Mouse (Mus musculus): Measurements from ENCODE around the gene Atp13a1. TPM values are rescaled to one million over a fixed set of nuclear protein-coding genes. Genes with fewer than 3 reads are reported as not detected.

Atp13a1 gene
- total and polyA plus RNA-seq, 3 experiments, result 36.6 to 53.3 (median 51.0) TPM

DNA sequence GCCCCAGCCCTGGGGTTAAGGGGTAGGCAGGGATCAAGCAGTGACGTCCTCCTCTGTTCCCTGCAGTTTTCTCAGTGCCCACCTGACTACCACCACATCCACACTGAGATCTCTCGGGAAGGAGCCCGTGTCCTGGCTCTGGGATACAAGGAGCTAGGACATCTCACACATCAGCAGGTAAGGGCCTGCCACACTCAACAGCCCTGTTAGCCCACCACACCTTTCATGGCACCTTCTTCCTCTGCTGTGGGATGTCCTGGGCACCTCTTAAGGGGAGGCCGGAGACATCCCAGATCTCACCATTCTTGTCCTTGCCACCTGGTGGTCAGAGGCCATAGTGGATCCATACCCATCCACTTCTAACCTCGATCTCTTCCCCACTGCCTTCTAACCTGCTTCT is 9.0 kb downstream of the Atp13a1 start:
- H3K9me3 ChIP-seq (replicated peaks; ENCODE audit: low read length), result no peaks in the 10 kb centered on the region
- peaks cover 95 to 97% of the 10 kb centered on the region in 2 experiments for H3K36me3 ChIP-seq (replicated peaks in 1 of 2; ENCODE audit: control insufficient read depth in 1 of 2, insufficient read depth in 1 of 2, low read length in 1 of 2)
- DNase-seq (ENCODE audit: extremely low read depth), result no peak
- no peak overlapping the region for H3K9ac ChIP-seq (ENCODE audit: insufficient read depth, low read depth)
- dilution Hi-C loops (cut with MboI; ENCODE audit: extremely low pct_ligation_motif_present, extremely low pct_unique_long_range_greater_than_20kb, low sequenced_read_pairs) (no loop called here), in situ Hi-C loops (cut with MboI; ENCODE audit: low pct_ligation_motif_present, low pct_unique_long_range_greater_than_20kb, low sequenced_read_pairs) (no loop called here)
- H3K79me2 ChIP-seq (replicated peaks; ENCODE audit: control insufficient read depth, extremely low read depth, insufficient read depth, poor library complexity, severe bottlenecking), result no peaks in the 10 kb centered on the region; the same call in 1 of the 2 replicates
- no peaks in the 10 kb centered on the region for H3K27me3 ChIP-seq (replicated peaks)
- H3K27ac ChIP-seq (ENCODE audit: insufficient read depth, low read depth), result no peak overlapping the region
- no peak overlapping the region for H3K4me2 ChIP-seq (ENCODE audit: insufficient read depth, low read depth, poor library complexity, severe bottlenecking)
- peaks cover under 1 to 1% of the 10 kb centered on the region in 2 experiments; a peak in 2 of 4 replicates for H3K4me1 ChIP-seq (ENCODE audit: control insufficient read depth in 1 of 2, insufficient read depth in 2 of 2)
- no peak overlapping the region for H3K4me3 ChIP-seq (replicated peaks in 1 of 3; ENCODE audit: low read depth in 2 of 3, low read length in 2 of 3, poor library complexity in 1 of 3)
- no peak for TF ChIP-seq RAD21 (IDR thresholded peaks at IDR 0.05; ENCODE audit: low read depth, low read length)
- no peak for TF ChIP-seq GABPA (IDR thresholded peaks at IDR 0.05; ENCODE audit: insufficient replicate concordance, low read depth, low read length)
- TF ChIP-seq BHLHE40 (IDR thresholded peaks at IDR 0.05; ENCODE audit: low read depth, low read length), result no peak
- no peak for TF ChIP-seq RCOR1 (conservative IDR thresholded peaks at IDR 0.05; ENCODE audit: low read depth, low read length)
- TF ChIP-seq ZC3H11A (IDR thresholded peaks at IDR 0.05; ENCODE audit: low read depth, low read length), result no peak
- TF ChIP-seq UBTF (IDR thresholded peaks at IDR 0.05; ENCODE audit: low read depth, low read length), result no peak
- no peak for TF ChIP-seq NELFE (IDR thresholded peaks at IDR 0.05; ENCODE audit: low read depth, low read length)
- no peak for TF ChIP-seq ZKSCAN1 (IDR thresholded peaks at IDR 0.05; ENCODE audit: borderline replicate concordance, low read depth, low read length)

DNA sequence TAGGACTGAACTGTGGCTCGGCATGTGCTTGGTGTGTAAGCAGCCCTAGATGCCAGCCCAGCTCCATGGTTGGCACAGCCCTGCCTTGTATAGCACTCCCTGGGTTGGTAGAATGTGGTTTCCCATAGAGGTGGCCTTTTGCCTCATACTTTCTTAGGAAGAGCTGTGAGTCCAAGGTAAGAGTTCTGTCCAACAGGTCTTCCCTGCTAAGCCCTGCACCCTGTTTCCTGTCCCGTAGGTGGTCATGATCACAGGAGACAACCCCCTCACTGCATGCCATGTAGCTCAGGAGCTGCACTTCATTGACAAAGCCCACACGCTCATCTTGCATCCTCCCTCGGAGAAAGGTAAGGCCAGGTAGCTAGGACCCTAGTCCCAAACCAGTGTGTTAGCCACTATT is 10.8 kb downstream of the Atp13a1 start:
- no peak overlapping the region for H3K4me2 ChIP-seq (ENCODE audit: insufficient read depth, low read depth, poor library complexity, severe bottlenecking)
- H3K27ac ChIP-seq (ENCODE audit: insufficient read depth, low read depth), result no peak overlapping the region
- DNase-seq (ENCODE audit: extremely low read depth), result no peak
- H3K9ac ChIP-seq (ENCODE audit: insufficient read depth, low read depth), result no peak overlapping the region
- H3K79me2 ChIP-seq (replicated peaks; ENCODE audit: control insufficient read depth, extremely low read depth, insufficient read depth, poor library complexity, severe bottlenecking), result no peaks in the 10 kb centered on the region; the same call in 1 of the 2 replicates
- in situ Hi-C loops (cut with MboI; ENCODE audit: low pct_ligation_motif_present, low pct_unique_long_range_greater_than_20kb, low sequenced_read_pairs), result no loop called here
- peaks cover 14 to 18% of the 10 kb centered on the region in 2 experiments for H3K4me1 ChIP-seq (ENCODE audit: control insufficient read depth in 1 of 2, insufficient read depth in 2 of 2)
- no peaks in the 10 kb centered on the region for H3K27me3 ChIP-seq (replicated peaks)
- H3K4me3 ChIP-seq (replicated peaks in 1 of 3; ENCODE audit: low read depth in 2 of 3, low read length in 2 of 3, poor library complexity in 1 of 3), result no peak overlapping the region
- TF ChIP-seq ZMIZ1 (IDR thresholded peaks at IDR 0.05; ENCODE audit: low read depth, low read length) (no peak), RAD21 (IDR thresholded peaks at IDR 0.05; ENCODE audit: low read depth, low read length) (no peak), GABPA (IDR thresholded peaks at IDR 0.05; ENCODE audit: insufficient replicate concordance, low read depth, low read length) (no peak), PAX5 (IDR thresholded peaks at IDR 0.05; ENCODE audit: low read length) (no peak), JUND (conservative IDR thresholded peaks at IDR 0.05; ENCODE audit: low read depth, low read length) (no peak), CTCF (conservative IDR thresholded peaks at IDR 0.05 in 1 of 2, IDR thresholded peaks at IDR 0.05 in 1 of 2; ENCODE audit: low read depth in 2 of 2, low read length in 2 of 2) (no peak), NELFE (IDR thresholded peaks at IDR 0.05; ENCODE audit: low read depth, low read length) (no peak), USF1 (IDR thresholded peaks at IDR 0.05; ENCODE audit: low read depth, low read length) (no peak), BHLHE40 (IDR thresholded peaks at IDR 0.05; ENCODE audit: low read depth, low read length) (no peak), ETS1 (conservative IDR thresholded peaks at IDR 0.05; ENCODE audit: low read depth, low read length) (no peak), ZKSCAN1 (IDR thresholded peaks at IDR 0.05; ENCODE audit: borderline replicate concordance, low read depth, low read length) (no peak), USF2 (conservative IDR thresholded peaks at IDR 0.05; ENCODE audit: low read depth, low read length) (no peak), MYC (IDR thresholded peaks at IDR 0.05; ENCODE audit: low read depth, low read length) (no peak), RCOR1 (conservative IDR thresholded peaks at IDR 0.05; ENCODE audit: low read depth, low read length) (no peak), CHD2 (IDR thresholded peaks at IDR 0.05; ENCODE audit: low read length) (no peak), TBP (conservative IDR thresholded peaks at IDR 0.05; ENCODE audit: low read depth, low read length) (no peak), MXI1 (IDR thresholded peaks at IDR 0.05; ENCODE audit: low read depth, low read length) (no peak)
- no peaks in the 10 kb centered on the region for H3K9me3 ChIP-seq (replicated peaks; ENCODE audit: low read length)
- peaks cover 94 to 97% of the 10 kb centered on the region in 2 experiments for H3K36me3 ChIP-seq (replicated peaks in 1 of 2; ENCODE audit: control insufficient read depth in 1 of 2, insufficient read depth in 1 of 2, low read length in 1 of 2)
- dilution Hi-C loops (cut with MboI; ENCODE audit: extremely low pct_ligation_motif_present, extremely low pct_unique_long_range_greater_than_20kb, low sequenced_read_pairs), result no loop called here

Measured in CH12.LX (cell line).